Mouse (Mus musculus): ENCODE measurements at regions not wholly inside any gene's neighbourhood (a gene's known extent, or its start where the extent isn't known, plus 50 kb on each side); places are given as distances from the start of the nearest gene placed in this dataset.

DNA sequence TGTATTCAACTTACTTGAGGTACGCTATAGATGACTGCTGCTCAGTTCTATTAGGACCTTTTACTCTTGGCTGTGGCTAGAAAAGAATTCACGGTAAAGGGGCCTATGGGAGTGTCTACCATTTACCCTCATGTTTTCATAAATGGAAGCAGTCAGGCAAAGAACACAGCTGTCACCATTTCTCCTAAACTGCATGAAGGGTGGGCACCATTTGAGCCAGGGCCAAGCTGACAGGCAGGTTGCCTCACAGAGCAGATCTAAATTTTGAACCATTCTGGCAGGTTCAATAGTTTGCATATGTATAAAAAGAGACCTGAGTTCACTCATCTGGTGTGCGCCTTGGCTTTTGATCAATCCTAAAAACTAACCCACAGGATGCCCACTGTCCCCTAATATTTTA is 410.3 kb downstream of the Rwdd3 start:
- DNase-seq (ENCODE audit: low spot score in 2 of 2) = peak in 1 of 2 experiments; percentile 14

DNA sequence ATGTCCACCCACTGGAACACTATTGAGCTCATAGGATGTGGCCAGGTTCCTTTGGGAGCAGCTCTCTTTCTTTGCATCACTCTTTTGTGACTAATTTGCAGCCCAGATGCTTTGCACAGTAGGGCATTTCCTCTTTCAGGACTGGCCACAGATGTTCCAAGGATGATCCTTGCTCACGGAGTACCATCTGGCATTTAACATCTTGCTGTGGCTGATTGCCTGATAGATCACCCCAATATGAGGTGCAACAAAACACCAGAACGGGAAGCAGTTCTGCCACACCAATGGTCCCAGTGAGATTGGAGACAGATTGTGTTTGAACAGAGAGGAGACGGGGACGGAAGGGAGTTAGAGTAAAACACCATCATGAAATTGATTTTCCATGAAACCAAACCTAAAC is 423.0 kb downstream of the Rwdd3 start:
- DNase-seq (ENCODE audit: low spot score in 2 of 2) = no peak

DNA sequence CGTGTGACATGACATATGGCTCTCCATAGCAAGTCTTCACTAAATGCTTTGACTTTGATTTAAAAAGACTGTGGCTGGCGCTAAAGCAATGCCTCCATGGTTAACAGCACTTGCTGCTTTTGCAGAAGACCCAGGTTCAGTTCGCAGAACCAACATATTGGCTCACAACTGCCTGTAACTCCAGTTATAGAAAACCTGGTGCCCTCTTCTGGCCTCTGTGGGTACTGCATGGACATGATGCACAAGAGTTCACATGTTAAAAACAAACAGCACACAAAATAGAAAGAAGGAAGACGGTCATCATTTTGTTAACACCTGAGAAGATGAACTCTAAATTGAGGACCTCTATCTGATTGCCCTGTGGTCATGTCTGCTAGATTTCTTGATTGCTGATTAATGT is 423.8 kb downstream of the Rwdd3 start:
- DNase-seq (ENCODE audit: low spot score in 2 of 2) = no peak

DNA sequence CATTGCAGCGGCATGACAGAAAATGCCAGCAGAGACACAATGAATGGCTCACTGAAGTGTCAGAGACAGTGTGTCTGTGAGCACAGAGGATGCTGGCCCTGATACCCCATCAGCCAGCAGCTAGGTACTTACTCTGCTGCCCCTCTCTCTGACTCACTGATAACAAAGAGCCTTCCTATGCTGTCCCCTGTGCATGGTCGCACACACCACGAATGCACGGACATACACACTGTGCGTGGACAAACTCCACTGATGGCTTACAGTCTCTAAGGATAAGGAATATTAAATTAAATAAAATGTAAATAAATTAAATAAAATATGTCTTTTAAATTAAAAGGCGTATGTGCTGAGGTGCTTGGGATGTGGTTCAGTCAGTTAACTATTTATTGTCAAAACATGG is 438.2 kb downstream of the Rwdd3 start:
- no peak for DNase-seq (ENCODE audit: low spot score in 2 of 2)

DNA sequence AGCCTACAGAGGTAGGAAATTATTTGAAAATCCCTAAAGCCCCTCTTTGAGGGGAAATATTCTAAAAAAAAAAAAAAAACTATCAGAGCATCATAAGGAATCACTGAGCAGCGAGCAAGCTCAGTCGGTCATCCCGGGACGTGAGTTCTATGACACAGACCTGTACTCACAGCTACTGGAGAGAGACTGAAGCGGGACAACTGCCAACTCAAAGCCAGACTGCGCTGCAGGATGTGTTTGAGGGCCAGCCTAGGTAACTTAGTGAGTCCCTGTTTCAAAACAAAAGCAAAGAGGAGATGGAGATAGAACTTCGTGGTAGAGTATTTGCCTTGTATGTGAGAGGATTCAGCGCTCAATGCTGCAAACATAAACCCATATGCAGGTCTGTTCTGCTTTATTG is 439.1 kb downstream of the Rwdd3 start:
- DNase-seq (ENCODE audit: low spot score in 2 of 2) = no peak

DNA sequence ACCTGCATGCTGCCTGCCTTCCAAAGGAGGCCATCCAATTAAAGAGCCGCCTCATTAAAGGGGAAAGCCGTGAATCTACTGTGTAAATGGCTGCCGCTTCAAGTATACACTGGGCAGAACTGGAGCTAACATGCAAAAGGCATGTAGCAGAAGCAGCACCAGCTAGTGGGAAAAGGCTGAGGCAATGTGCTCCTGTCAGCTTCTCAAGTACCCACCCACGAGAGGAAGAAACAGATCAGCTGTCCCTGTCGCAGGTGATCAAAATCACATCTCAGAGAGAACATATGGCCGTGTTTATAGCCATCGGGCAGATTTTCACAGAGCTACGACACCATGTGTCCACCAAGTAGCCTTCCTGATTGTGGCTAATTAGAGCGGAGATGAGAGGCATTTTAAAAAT is 440.2 kb downstream of the Rwdd3 start:
- no peak for DNase-seq (ENCODE audit: low spot score in 2 of 2)

DNA sequence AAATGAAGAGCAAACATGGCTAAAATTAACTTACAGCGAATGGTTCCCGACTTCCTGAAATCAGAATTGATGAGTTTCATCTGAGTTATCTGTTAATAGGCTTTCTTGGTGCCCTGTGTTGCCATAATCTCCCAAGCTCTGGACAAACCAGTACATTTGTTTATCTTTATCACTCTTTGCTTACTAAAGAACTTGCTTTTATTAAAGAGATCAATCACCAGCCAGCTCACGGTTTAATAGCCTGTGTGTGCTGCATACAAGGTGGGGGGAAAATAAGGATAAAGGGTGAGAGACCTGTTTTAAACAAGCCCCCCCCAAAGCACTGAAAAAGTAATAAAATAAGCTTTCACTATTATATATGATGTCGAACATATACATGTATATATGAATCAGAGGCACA is 441.3 kb downstream of the Rwdd3 start:
- no peak for DNase-seq (ENCODE audit: low spot score in 2 of 2)

DNA sequence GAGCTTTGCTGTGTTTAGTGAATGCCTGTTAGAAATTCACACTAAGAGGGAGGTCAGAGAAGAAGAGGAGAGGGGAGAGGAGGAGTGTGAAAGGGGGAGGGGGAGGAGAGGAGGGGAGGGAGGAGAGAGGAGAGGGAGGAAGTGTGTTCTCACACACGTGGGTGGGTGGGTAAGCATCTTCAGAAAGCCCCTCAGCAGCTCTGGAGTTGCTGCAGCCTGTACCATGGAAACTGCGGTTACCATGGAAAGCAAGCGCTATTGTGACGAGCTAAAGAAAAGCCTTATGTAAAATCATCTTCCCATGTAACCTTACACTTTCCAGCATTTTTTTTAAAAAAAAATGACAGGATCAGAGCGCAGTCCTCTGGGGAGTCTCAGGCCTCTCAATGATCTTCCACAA is 441.8 kb downstream of the Rwdd3 start:
- DNase-seq (ENCODE audit: low spot score in 2 of 2) = peak; percentile 37 to 61

DNA sequence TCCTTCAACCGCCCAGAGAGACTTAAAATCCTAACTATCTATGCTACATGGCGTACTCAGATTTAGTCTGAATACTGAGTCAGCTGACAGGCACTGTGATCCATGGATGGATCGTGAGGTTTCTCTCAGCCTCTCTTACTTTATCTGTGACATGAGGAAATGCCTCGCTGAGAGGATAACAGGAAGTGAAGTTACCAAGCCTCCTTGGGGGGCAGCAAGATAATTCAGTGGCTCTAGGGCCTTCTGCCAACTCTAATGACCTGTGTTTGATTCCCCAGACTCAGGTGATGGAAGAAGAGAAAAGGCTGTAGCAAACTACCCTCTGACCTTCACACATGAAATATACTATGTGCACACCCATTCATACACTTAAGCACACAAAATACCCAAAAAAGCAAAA is 486.3 kb downstream of the Rwdd3 start:
- DNase-seq (ENCODE audit: low spot score in 2 of 2) = no peak

DNA sequence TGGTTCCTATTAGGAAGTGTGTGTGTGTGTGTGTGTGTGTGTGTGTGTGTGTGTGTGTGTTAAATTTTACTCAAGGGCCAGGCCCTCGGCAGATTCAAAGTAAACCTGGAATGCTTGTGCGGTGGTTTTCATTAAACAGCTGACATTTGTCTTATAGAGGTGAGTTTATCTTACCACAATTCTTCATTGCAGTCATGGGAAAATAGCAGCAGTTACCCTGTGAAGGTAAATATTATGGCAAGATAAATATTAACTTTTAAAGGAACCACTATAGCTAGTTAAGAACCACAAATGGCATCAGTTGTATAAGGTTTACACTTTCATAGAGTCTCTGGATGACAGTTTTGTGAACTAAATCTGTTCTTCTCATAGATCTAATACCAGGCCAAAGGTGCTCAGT is 495.6 kb downstream of the Rwdd3 start:
- DNase-seq (ENCODE audit: low spot score in 2 of 2) = no peak

DNA sequence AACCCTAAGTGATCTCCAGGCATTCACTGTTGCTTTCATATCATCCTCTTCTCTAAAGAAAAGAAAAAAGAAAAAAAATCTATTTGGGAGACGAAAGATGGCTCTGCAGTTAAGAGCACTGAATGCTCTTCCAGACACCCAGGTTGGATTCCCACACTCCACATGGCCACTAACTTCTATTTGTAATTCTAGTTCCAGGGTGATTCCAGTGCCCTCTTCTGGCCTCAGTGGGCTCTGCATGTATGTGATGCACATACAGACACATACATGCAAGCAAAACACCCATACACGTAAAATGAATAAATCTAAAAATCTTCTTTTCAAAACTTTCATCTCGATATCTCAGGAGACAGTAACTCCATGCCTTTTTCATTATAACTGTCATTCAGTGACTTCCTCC is 502.8 kb downstream of the Rwdd3 start:
- no peak for DNase-seq (ENCODE audit: low spot score in 2 of 2)

DNA sequence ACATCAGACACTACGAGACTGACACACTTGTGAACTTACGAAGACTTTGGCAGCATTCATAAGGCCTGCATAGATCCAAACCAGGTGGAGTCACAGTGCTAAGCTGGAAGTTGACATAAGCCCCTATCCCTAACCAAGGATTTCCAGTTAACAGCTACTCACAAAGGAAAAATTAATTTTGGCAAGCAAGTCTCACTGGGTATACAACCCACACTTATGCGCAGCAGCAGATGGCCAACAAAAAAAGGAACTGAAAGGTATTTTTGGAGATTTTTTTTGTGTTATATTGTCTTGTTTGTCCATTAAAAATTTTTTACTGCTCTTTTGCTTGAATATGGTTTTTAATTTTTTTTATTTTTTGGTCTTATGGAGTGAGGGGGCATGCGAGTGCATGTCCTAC is 509.0 kb downstream of the Rwdd3 start:
- peak; percentile 11 to 30 for DNase-seq (ENCODE audit: low spot score in 2 of 2)

DNA sequence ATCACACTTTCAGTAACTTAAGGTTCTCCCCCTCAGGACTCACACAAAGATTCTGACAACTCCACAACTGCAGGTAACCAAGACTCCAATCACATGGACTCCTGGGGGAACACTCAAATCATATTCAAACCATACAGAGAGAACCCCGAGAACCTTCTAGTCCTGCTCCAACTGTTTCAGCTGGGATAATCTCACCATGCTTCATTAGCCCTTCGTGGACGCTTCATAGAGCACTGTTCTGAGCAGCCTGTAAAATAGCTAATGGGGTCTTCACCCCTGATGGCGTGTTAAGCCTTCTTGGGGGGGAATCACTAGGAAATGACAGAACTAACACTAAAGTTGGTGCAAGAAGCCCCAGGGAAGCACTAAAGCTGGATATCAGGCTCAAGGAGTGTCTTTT is 510.7 kb downstream of the Rwdd3 start:
- no peak for DNase-seq (ENCODE audit: low spot score in 2 of 2)

DNA sequence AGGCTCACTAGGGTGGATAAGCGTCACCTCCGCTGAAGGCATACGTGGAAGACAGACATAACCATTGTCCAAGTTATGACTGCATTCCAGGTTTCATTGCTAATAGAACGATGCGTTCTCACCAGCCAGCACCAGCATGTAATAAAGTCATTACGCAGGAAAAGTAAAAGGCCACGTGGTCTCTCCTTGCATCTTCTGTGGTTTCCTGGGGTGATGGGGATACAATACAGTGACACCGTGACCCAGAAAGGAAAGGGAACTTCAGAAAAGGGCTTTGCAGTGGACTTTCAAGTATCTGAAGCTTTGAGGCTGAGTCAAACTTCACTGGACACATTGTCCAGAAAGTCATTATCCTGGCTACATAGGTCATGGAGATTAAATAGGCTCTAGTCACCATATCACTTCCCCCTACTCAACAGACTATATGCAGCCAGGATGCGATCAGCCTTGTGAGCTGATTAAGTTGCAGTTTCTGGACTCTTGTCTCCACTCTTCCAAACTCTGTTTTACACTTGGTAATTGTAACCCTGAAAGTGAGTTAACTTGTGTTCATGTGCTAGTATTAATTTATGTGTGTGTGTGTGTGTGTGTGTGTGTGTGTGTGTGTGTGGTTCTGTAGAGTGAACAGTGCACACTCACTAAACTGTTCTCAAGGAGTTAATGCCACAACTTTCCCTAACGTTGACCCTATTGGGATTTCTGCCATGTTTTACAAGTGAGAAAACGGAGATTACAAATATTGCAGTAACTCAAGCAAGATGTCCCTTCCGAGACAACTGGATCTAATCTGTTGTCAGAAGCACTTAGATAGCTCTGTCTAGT is 522.2 kb downstream of the Rwdd3 start:
- no peak for DNase-seq (ENCODE audit: low spot score in 2 of 2)

DNA sequence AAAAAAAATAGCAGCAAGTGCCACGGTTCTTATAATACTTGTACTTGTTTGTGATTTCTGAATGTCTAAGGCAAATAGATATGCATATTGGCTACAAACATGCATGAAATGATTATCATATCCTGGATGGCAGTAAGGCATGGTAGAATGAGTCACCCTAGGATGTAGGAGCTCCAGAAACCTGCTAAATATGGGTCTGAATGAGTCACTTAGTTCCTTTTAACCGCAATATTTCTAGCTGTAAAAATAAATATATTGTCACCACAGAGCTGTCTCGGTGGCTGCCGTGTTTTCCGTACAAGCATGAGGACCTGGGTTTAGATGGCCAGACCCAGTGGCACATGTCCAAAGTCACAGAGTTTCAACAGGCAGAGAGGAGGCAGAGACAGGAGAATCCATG is 523.1 kb downstream of the Rwdd3 start:
- no peak for DNase-seq (ENCODE audit: low spot score in 2 of 2)

DNA sequence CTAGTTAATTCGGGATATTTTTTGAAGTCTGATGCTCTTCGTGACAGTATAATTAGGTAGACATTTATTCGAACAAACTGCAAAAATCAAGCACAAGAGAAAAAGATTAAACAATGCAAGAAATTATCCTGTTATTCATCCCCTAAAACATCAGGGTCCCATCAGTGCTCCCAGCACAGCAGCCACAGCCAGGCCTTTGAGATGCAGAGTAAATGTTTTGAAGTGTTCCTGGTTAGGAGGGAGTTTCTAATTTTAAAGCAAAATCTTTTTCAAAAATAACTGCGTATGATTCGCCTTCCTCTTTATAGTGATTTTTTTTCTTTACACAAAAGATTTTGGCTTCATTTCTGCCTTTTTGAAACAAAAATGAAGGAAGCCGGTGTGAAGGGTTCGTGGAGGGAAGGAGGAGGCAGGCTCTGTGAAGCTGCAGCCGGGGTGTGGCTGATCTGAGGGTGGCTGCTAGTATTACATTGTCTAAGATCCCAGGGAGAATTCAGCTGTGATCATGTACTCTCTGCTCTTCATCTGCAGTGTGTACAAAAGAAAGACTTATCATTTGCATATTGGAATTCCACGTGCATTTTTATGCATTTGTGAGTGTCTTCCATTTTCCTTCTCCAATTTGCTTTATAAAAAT is 534.7 kb downstream of the Rwdd3 start:
- DNase-seq (ENCODE audit: low spot score in 2 of 2) = no peak

DNA sequence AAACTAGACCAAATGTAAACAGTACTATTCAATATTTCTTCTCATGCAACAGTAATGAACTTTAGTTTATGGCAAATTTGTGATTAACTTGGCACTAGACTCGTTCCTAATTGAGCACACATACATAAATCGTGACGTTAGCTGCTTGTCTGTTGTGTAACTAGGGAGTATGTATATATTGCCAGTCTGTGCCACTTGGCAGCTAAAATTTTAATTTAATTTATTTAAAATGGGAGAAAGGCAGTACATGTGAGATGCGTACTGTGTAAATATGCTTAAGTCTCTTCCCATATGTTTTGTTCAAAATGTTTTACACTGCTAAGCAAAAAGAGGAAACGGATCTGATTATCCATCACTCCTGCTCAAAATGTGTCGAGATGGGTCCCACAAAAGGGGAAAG is 553.1 kb downstream of the Rwdd3 start:
- DNase-seq (ENCODE audit: low spot score in 2 of 2) = no peak

DNA sequence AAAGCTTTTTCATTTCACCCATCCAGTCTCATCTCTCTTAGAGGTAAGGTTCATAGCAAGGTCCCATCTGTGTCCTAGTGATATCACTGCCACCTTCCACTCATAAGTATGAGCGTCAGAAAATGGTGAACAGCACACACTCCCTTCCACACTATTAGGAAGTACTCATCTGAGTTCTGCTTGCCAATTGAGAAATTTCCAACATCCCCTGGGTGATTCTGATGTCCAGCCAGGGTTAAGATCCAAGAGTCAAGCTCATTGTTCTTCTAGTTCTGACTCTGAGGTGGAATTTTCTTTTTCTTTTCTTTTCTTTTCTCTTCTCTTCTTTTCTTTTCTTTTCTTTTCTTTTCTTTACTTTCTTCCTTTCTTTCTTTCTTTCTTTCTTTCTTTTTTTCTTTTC is 577.3 kb downstream of the Rwdd3 start:
- DNase-seq (ENCODE audit: low spot score in 2 of 2) = no peak

DNA sequence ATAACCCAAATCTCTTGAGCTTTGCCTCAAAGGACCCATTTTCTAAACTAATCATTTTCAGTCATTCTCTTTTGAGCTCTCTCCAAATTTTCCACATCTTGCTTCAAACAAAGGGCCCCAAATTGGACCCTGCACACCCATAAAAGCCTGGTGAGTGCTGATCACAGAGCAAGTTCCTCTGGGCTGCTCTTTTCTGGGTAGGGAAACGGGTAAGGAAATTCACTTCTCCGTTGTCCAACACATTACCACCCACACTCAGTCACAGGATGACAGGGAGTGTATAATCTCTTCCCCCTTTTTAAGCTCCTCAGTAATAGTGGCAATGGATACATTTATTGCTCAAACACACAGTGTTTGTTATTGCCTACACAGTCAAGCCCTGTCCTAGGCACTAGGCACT is 580.3 kb downstream of the Rwdd3 start:
- no peak for DNase-seq (ENCODE audit: low spot score in 2 of 2)

DNA sequence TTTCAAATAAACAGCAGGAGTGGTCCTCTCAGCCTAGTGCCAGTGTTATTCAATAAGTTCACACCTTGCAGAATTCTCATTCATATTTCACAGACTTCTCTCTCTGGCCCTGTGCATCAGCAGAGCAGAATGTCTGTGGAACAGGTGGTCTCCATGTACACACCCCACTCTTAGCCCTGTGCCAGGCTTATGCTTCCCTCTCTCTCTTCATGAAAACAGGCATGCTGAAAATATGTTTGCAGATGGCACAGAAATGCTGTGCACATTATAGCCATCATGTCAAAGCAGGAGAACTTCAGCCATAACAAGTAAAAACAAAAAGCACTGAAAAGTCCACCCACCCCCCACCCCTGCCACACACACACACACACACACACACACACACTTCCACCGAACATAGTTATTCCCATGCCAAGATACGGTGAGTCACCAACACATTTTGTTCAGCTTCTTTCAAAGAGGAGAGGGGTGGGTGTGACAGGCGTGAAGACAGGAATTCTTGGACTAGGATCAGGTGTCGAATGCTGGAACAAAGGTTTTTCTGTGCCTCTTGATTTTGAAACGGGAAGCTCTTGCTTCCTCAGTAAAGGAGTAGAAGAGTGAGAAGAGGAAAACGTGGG is 600.6 kb downstream of the Rwdd3 start:
- peak; percentile 46 to 73 for DNase-seq (ENCODE audit: low spot score in 2 of 2)

DNA sequence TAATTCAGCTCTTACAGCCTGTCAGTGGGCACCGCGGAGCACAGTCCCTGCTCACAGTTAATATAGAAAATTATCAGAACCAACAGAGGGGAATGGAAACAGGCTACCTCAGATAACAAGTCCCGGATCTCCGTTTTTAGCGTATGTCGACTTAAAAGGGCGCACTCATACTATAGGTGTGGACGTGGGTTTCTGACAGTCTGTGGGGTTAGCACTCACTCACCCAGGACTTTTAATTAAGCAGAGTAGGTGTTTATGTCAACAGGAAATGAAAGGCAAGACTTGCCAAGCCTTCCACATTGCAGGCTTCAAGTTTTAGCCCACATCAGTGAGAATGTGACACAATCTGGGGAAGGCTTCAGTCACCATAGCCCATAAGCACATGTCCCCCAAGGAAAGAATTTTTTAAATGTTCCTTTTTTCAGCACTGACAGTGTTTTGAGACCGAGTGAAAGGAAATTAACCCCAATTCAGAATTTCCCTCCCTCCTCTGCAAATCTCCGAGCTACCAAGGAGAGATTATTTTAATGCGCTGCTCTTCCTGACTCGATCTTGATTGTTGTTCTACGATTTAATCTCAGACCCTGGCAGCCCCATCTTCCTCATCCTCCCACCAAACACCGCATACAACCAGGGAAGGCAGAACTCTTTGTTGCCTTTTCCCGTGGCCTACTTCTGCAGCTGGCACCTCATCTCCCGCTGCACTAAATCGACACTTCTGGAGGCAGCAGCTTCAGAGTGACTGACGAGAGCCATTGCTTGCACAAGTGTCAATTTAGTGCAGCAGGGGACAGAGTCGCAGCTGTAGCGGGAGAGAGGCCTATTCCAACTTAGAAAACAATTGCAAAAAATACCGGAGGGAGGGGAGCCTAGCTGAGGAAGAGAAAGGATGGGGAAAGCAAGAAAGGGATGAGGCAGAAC is 629.7 kb downstream of the Rwdd3 start:
- DNase-seq (ENCODE audit: low spot score in 2 of 2) = no peak

DNA sequence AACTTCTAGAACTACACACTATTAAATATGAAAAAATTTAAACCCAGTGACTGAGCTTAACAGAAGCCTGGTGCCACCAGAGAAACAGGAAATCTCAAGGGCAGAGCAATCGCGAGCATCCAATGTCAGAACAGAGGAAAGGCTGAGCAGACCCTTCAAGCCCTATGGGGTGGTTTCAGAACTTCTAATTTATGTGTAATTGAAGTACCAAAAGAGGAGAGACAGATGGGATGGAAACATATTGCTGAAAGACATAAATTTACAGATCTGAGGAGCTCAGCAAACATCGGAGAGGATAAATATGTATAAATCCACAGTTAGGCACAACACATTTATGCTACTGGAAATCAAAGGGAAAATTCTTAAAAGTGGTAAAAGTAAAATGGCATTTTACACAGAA is 637.6 kb downstream of the Rwdd3 start:
- no peak for DNase-seq (ENCODE audit: low spot score in 2 of 2)
